Mouse (Mus musculus) spleen, adult 2 months (tissue): ENCODE results near the gene Hist1h2bq.
"Not testable (repeated sequence)": the region's sequence is repeated elsewhere in the genome, so short reads cannot be mapped to it uniquely, and the experiment has no call there.

Source experiments
- CTCF ChIP-seq: fragments of 200-500 bp; IDR thresholded peaks from 2 replicates; pipeline ENCODE4 v1.5.1; 2011; ENCODE audit warnings: mild to moderate bottlenecking, inconsistent platforms; ENCODE audit not compliant: insufficient read depth, insufficient read length, insufficient replicate concordance; ENCODE audit errors: extremely low read depth
- POLR2A ChIP-seq: fragments of 200-500 bp; IDR thresholded peaks from 2 replicates; pipeline ENCODE4 v1.6.1; 2011; ENCODE audit warnings: low read depth, low read length, inconsistent platforms

GRCm38 (mm10) chr13:21803058-21803457 lies 6.9 kb downstream of the Hist1h2bq start:
- not testable (repeated sequence) for TF ChIP-seq CTCF, POLR2A
